Mouse (Mus musculus) MEL (cell line): Measurements from ENCODE around the gene Kif6. TPM values are rescaled to one million over a fixed set of nuclear protein-coding genes. Genes with fewer than 3 reads are reported as not detected.

Experiments
- DNase-seq: peaks from one replicate; pipeline ENCODE4 v3.0.0; 2011; ENCODE audit warnings: low read depth, low spot score
- H3K27ac ChIP-seq: 2 replicates; pipeline ENCODE4 v1.5.1; 2012; ENCODE audit warnings: low read depth, mild to moderate bottlenecking, control low read depth, low read length, moderate library complexity; ENCODE audit not compliant: control insufficient read depth
- H3K27me3 ChIP-seq, 2 experiments: fragments of 150-350 bp in 1 of 2; sonication (generic) in 1 of 2; 2 replicates each; pipeline ENCODE4 v1.6.1; 2012; ENCODE audit warnings: low read length in 2 of 2, mild to moderate bottlenecking in 2 of 2, improper control_type of control experiment in 1 of 2, moderate library complexity in 1 of 2; ENCODE audit not compliant: insufficient read depth in 2 of 2, control insufficient read depth in 1 of 2
- H3K36me3 ChIP-seq, 2 experiments: 2 replicates each; pipeline ENCODE4 v1.6.1; 2012 to 2014; ENCODE audit warnings: low read length in 2 of 2, improper control_type of control experiment in 1 of 2, inconsistent platforms in 1 of 2, mild to moderate bottlenecking in 1 of 2; ENCODE audit not compliant: insufficient read depth in 2 of 2, control insufficient read depth in 1 of 2
- H3K4me1 ChIP-seq, 2 experiments: fragments of 150-350 bp in 1 of 2; sonication (generic) in 1 of 2; 2 replicates each; pipeline ENCODE4 v1.6.1; 2012; ENCODE audit warnings: low read length in 2 of 2, improper control_type of control experiment in 1 of 2, mild to moderate bottlenecking in 1 of 2; ENCODE audit not compliant: insufficient read depth in 2 of 2, control insufficient read depth in 1 of 2
- H3K4me3 ChIP-seq, 2 experiments: fragments of 150-350 bp in 1 of 2; sonication (generic) in 1 of 2; 2 replicates each; pipeline ENCODE4 v1.5.1; 2012; ENCODE audit warnings: low read depth in 2 of 2, low read length in 2 of 2, mild to moderate bottlenecking in 2 of 2, moderate library complexity in 2 of 2, control low read depth in 1 of 2, improper control_type of control experiment in 1 of 2; ENCODE audit not compliant: control insufficient read depth in 1 of 2, insufficient read depth in 1 of 2
- H3K79me2 ChIP-seq: 2 replicates; pipeline ENCODE4 v1.6.1; 2012; ENCODE audit warnings: mild to moderate bottlenecking, low read length, moderate library complexity; ENCODE audit not compliant: control insufficient read depth, poor library complexity, insufficient read depth
- H3K9ac ChIP-seq: 2 replicates; pipeline ENCODE4 v1.6.1; 2012; ENCODE audit warnings: low read depth, mild to moderate bottlenecking, control low read depth, low read length, moderate library complexity; ENCODE audit not compliant: control insufficient read depth, poor library complexity, severe bottlenecking
- H3K9me3 ChIP-seq: fragments of 150-350 bp; sonication (generic); replicated peaks from 2 replicates; pipeline ENCODE4 v1.6.1; 2012; ENCODE audit warnings: mild to moderate bottlenecking, low read length, improper control_type of control experiment, moderate library complexity; ENCODE audit not compliant: insufficient read depth
- CHD1 ChIP-seq: IDR thresholded peaks from 2 replicates; pipeline ENCODE4 v1.6.1; 2012; ENCODE audit warnings: low read depth, mild to moderate bottlenecking, inconsistent platforms, low read length, improper control_type of control experiment
- CHD2 ChIP-seq: IDR thresholded peaks from 2 replicates; pipeline ENCODE4 v1.6.1; 2011; ENCODE audit warnings: low read length, improper control_type of control experiment
- ELF1 ChIP-seq: IDR thresholded peaks from 2 replicates; pipeline ENCODE4 v1.6.1; 2014; ENCODE audit warnings: low read depth, mild to moderate bottlenecking, inconsistent platforms, low read length, improper control_type of control experiment, moderate library complexity
- ETS1 ChIP-seq: IDR thresholded peaks from 2 replicates; pipeline ENCODE4 v1.6.1; 2012; ENCODE audit warnings: low read depth, mild to moderate bottlenecking, inconsistent platforms, low read length, improper control_type of control experiment, moderate library complexity
- HCFC1 ChIP-seq: IDR thresholded peaks from 2 replicates; pipeline ENCODE4 v1.6.1; 2012; ENCODE audit warnings: low read depth, mild to moderate bottlenecking, inconsistent platforms, low read length, improper control_type of control experiment, moderate library complexity
- JUND ChIP-seq: IDR thresholded peaks from 2 replicates; pipeline ENCODE4 v1.6.1; 2011; ENCODE audit warnings: low read depth, mild to moderate bottlenecking, improper control_type of control experiment, low read length
- KAT2A ChIP-seq: conservative IDR thresholded peaks from 2 replicates; pipeline ENCODE4 v1.6.1; 2012; ENCODE audit warnings: low read depth, low read length, improper control_type of control experiment, inconsistent platforms
- MAFK ChIP-seq: IDR thresholded peaks from 2 replicates; pipeline ENCODE4 v1.6.1; 2011; ENCODE audit warnings: low read depth, mild to moderate bottlenecking, low read length, improper control_type of control experiment, borderline replicate concordance
- MXI1 ChIP-seq: IDR thresholded peaks from 2 replicates; pipeline ENCODE4 v1.6.1; 2011; ENCODE audit warnings: mild to moderate bottlenecking, low read depth, low read length, improper control_type of control experiment
- MYB ChIP-seq: IDR thresholded peaks from 2 replicates; pipeline ENCODE4 v1.6.1; 2011; ENCODE audit warnings: mild to moderate bottlenecking, low read depth, low read length, improper control_type of control experiment
- MYC ChIP-seq: IDR thresholded peaks from 2 replicates; pipeline ENCODE4 v1.6.1; 2011; ENCODE audit warnings: low read depth, mild to moderate bottlenecking, low read length, improper control_type of control experiment, moderate library complexity
- NRF1 ChIP-seq: IDR thresholded peaks from 2 replicates; pipeline ENCODE4 v1.6.1; 2014; ENCODE audit warnings: low read depth, mild to moderate bottlenecking, inconsistent platforms, low read length, improper control_type of control experiment, moderate library complexity; ENCODE audit not compliant: poor library complexity, insufficient read depth, severe bottlenecking
- POLR2A ChIP-seq, 2 experiments: IDR thresholded peaks; 2 replicates each; pipeline ENCODE4 v1.6.1; 2011 to 2012; ENCODE audit warnings: low read length in 2 of 2, mild to moderate bottlenecking in 2 of 2, control low read depth in 1 of 2, improper control_type of control experiment in 1 of 2, low read depth in 1 of 2, moderate library complexity in 1 of 2; ENCODE audit not compliant: control insufficient read depth in 1 of 2, insufficient read depth in 1 of 2, poor library complexity in 1 of 2
- RCOR1 ChIP-seq: IDR thresholded peaks from 2 replicates; pipeline ENCODE4 v1.6.1; 2012; ENCODE audit warnings: low read depth, mild to moderate bottlenecking, inconsistent platforms, low read length, improper control_type of control experiment
- SMC3 ChIP-seq: IDR thresholded peaks from 2 replicates; pipeline ENCODE4 v1.6.1; 2011; ENCODE audit warnings: low read depth, low read length, improper control_type of control experiment
- TAL1 ChIP-seq: IDR thresholded peaks from 2 replicates; pipeline ENCODE4 v1.6.1; 2012; ENCODE audit warnings: mild to moderate bottlenecking, inconsistent platforms, low read length, moderate library complexity, mixed read lengths
- TBP ChIP-seq: IDR thresholded peaks from 2 replicates; pipeline ENCODE4 v1.8.0; 2011; ENCODE audit warnings: low read depth, low read length, improper control_type of control experiment
- TCF12 ChIP-seq: IDR thresholded peaks from 2 replicates; pipeline ENCODE4 v1.6.1; 2014; ENCODE audit warnings: low read depth, mild to moderate bottlenecking, inconsistent platforms, low read length, improper control_type of control experiment, moderate library complexity
- UBTF ChIP-seq: IDR thresholded peaks from 2 replicates; pipeline ENCODE4 v1.6.1; 2012; ENCODE audit warnings: low read depth, mild to moderate bottlenecking, inconsistent platforms, low read length, improper control_type of control experiment, moderate library complexity, borderline replicate concordance; ENCODE audit not compliant: insufficient read depth
- USF2 ChIP-seq, 2 experiments: IDR thresholded peaks; 2 replicates each; pipeline ENCODE4 v1.6.1; 2011 to 2012; ENCODE audit warnings: improper control_type of control experiment in 2 of 2, low read length in 2 of 2, borderline replicate concordance in 1 of 2, inconsistent platforms in 1 of 2, low read depth in 1 of 2, mild to moderate bottlenecking in 1 of 2; ENCODE audit not compliant: insufficient read depth in 1 of 2
- ZC3H11A ChIP-seq: IDR thresholded peaks from 2 replicates; pipeline ENCODE4 v1.6.1; 2012; ENCODE audit warnings: low read depth, mild to moderate bottlenecking, inconsistent platforms, low read length, improper control_type of control experiment
- ZMIZ1 ChIP-seq: IDR thresholded peaks from 2 replicates; pipeline ENCODE4 v1.6.1; 2012; ENCODE audit warnings: low read depth, mild to moderate bottlenecking, inconsistent platforms, low read length, improper control_type of control experiment, moderate library complexity
- ZNF384 ChIP-seq: IDR thresholded peaks from 2 replicates; pipeline ENCODE4 v1.6.1; 2012; ENCODE audit warnings: low read depth, mild to moderate bottlenecking, inconsistent platforms, low read length, improper control_type of control experiment
- polyA plus RNA-seq, 2 experiments: library from polyadenylated mRNA; stranded (reverse) in 1 of 2; unstranded in 1 of 2; fragments of >175 nt in 1 of 2; fragments of >200 nt in 1 of 2; gene quantifications; 2 replicates each; pipeline versions ENCODE4 v1.2.1 to v1.2.4; 2012; ENCODE audit warnings: low replicate concordance in 2 of 2, low read depth in 1 of 2; ENCODE audit not compliant: insufficient read length in 2 of 2, insufficient read depth in 1 of 2, missing spikeins in 1 of 2
- total RNA-seq: library from RNA; depleted of rRNA; stranded (reverse); fragments of 300-350 nt; gene quantifications from 2 replicates; pipeline ENCODE4 v1.2.3, GENCODE M21; 2012

Gene Kif6
- total and polyA plus RNA-seq, 3 experiments: not detected

- H3K9me3 ChIP-seq: no peaks in the 10 kb centered on the region
- no peak overlapping the region for H3K27ac ChIP-seq
- TF ChIP-seq MXI1: no peak
- no peak for TF ChIP-seq ZC3H11A
- no peak for TF ChIP-seq SMC3
- TF ChIP-seq KAT2A: no peak
- TF ChIP-seq UBTF: no peak
- no peak for TF ChIP-seq MYB
- no peak for TF ChIP-seq CHD2
- TF ChIP-seq ETS1: no peak
- TF ChIP-seq CHD1: no peak
- no peak for TF ChIP-seq MYC
- no peak for TF ChIP-seq RCOR1
- TF ChIP-seq ZMIZ1: no peak
- no peak for TF ChIP-seq ELF1
- no peak for TF ChIP-seq ZNF384
- TF ChIP-seq JUND: no peak
- no peak for TF ChIP-seq TBP
- no peak for TF ChIP-seq USF2 (IDR thresholded peaks at IDR 0.05; ENCODE audit: borderline replicate concordance in 1 of 2, insufficient read depth in 1 of 2, low read depth in 1 of 2, low read length in 2 of 2)
- TF ChIP-seq MAFK: no peak
Measured at GRCm38 (mm10) chr17:49743580-49744463, 128.9 kb downstream of the Kif6 start.

GRCm38 (mm10) chr17:49750889-49751324 lies 136.0 kb downstream of the Kif6 start:
- DNase-seq: no peak
- Histone ChIP-seq H3K4me1 (no peaks in the 10 kb centered on the region), H3K4me3 (no peak overlapping the region), H3K79me2 (no peaks in the 10 kb centered on the region), H3K36me3 (no peaks in the 10 kb centered on the region), H3K27me3 (no peaks in the 10 kb centered on the region), H3K9me3 (no peaks in the 10 kb centered on the region), H3K27ac (no peak overlapping the region), H3K9ac (no peak overlapping the region)
- TF ChIP-seq UBTF (no peak), TAL1 (no peak), HCFC1 (no peak), POLR2A (IDR thresholded peaks at IDR 0.05; ENCODE audit: control insufficient read depth in 1 of 2, insufficient read depth in 1 of 2, low read depth in 1 of 2, low read length in 2 of 2, poor library complexity in 1 of 2) (no peak), TCF12 (no peak), NRF1 (no peak)

More at GRCm38 (mm10) chr17:49743580-49744463, 128.9 kb downstream of the Kif6 start:
- Histone ChIP-seq H3K27me3 (no peaks in the 10 kb centered on the region), H3K4me3 (no peak overlapping the region), H3K4me1 (no peaks in the 10 kb centered on the region), H3K79me2 (no peaks in the 10 kb centered on the region), H3K36me3 (no peaks in the 10 kb centered on the region), H3K9ac (no peak overlapping the region)
- no peak for DNase-seq
